Comparison of ENCODE assay signal across 7 mouse cellular contexts in genomic region chr6:115814104-115814503, GRCm38 (mm10). TPM values are rescaled to one million over a fixed set of nuclear protein-coding genes. Genes with fewer than 3 reads are reported as not detected.
DNase-seq lines count a peak whose midpoint lies in the region; ATAC-seq and TF ChIP-seq lines count a peak whose summit lies in the region.

No protein-coding gene starts in this region.

- H3K27me3 ChIP-seq in CH12.LX (replicated peaks): no peaks in the 10 kb centered on the region
- no peaks in the 10 kb centered on the region for H3K27me3 ChIP-seq in heart, adult 2 months (ENCODE audit: control insufficient read depth, insufficient read depth, low read length)
- H3K27me3 ChIP-seq in kidney, postnatal 0 days (ENCODE audit: insufficient read depth, low read length): no peaks in the 10 kb centered on the region
- no peaks in the 10 kb centered on the region for H3K27me3 ChIP-seq in lung, embryonic 14.5 days (ENCODE audit: insufficient read depth, low read length)

- H3K4me2 ChIP-seq in CH12.LX (ENCODE audit: insufficient read depth, low read depth, poor library complexity, severe bottlenecking): no peak overlapping the region
- no peak overlapping the region for H3K4me2 ChIP-seq in kidney, postnatal 0 days (ENCODE audit: low read length)
- no peak overlapping the region for H3K4me2 ChIP-seq in lung, embryonic 14.5 days

- H3K9me3 ChIP-seq in CH12.LX (replicated peaks; ENCODE audit: low read length): no peaks in the 10 kb centered on the region
- no peaks in the 10 kb centered on the region for H3K9me3 ChIP-seq in kidney, postnatal 0 days (replicated peaks; ENCODE audit: low read length)
- H3K9me3 ChIP-seq in lung, embryonic 14.5 days (ENCODE audit: low read depth, low read length): no peaks in the 10 kb centered on the region

- intact Hi-C loops in heart, adult 2 months (cut with DNase I): no loop called here

- DNase-seq in B cell, adult 2 months: peak; percentile 42 to 43
- DNase-seq in CH12.LX (ENCODE audit: extremely low read depth): peak; percentile 60
- DNase-seq in c-Kit-positive CD71-positive TER-119-positive erythroid progenitor cells, embryonic 14.5 days (ENCODE audit: low spot score): peak; percentile 68
- peak; percentile 67 to 79 for DNase-seq in heart, adult 2 months
- peak; percentile 78 for DNase-seq in kidney, postnatal 0 days (ENCODE audit: low spot score)
- DNase-seq in lung, embryonic 14.5 days: peak; percentile 79
- DNase-seq in right cerebral cortex, postnatal 36 days (ENCODE audit: low spot score in 2 of 2): peak; percentile 34

- H3K27ac ChIP-seq in CH12.LX (ENCODE audit: insufficient read depth, low read depth): no peak overlapping the region
- peak overlapping the region; percentile 65 for H3K27ac ChIP-seq in heart, adult 2 months
- no peak overlapping the region for H3K27ac ChIP-seq in kidney, postnatal 0 days
- H3K27ac ChIP-seq in lung, embryonic 14.5 days (ENCODE audit: low read depth): no peak overlapping the region

- no peak overlapping the region for H3K4me3 ChIP-seq in CH12.LX (replicated peaks in 1 of 3; ENCODE audit: low read depth in 2 of 3, low read length in 2 of 3, poor library complexity in 1 of 3)
- H3K4me3 ChIP-seq in heart, adult 2 months: no peak overlapping the region
- no peak overlapping the region for H3K4me3 ChIP-seq in kidney, postnatal 0 days (replicated peaks; ENCODE audit: low read depth, low read length)
- no peak overlapping the region for H3K4me3 ChIP-seq in lung, embryonic 14.5 days (ENCODE audit: low read depth, low read length)

- TF ChIP-seq EP300 in CH12.LX (IDR thresholded peaks at IDR 0.05; ENCODE audit: low read length): no peak
- peak; percentile 63; the same call in 1 of the 2 replicates for TF ChIP-seq EP300 in heart, adult 2 months (IDR thresholded peaks at IDR 0.05; ENCODE audit: insufficient read depth, low read depth, low read length)

- TF ChIP-seq POLR2A in CH12.LX (IDR thresholded peaks at IDR 0.05; ENCODE audit: low read depth, low read length): no peak
- TF ChIP-seq POLR2A in heart, adult 2 months (IDR thresholded peaks at IDR 0.05; ENCODE audit: insufficient read depth, low read depth, low read length): peak; percentile 45; the same call in 1 of the 2 replicates

- no peaks in the 10 kb centered on the region; the same call in 1 of the 2 replicates for H3K79me2 ChIP-seq in CH12.LX (replicated peaks; ENCODE audit: control insufficient read depth, extremely low read depth, insufficient read depth, poor library complexity, severe bottlenecking)
- no peaks in the 10 kb centered on the region for H3K79me2 ChIP-seq in heart, adult 2 months (replicated peaks; ENCODE audit: control insufficient read depth, insufficient read depth, low read length)

- H3K4me1 ChIP-seq in CH12.LX (ENCODE audit: control insufficient read depth in 1 of 2, insufficient read depth in 2 of 2): peaks cover 8 to 21% of the 10 kb centered on the region in 2 experiments
- H3K4me1 ChIP-seq in heart, adult 2 months (ENCODE audit: control insufficient read depth, insufficient read depth, low read length): peaks cover 4% of the 10 kb centered on the region; the same call in 1 of the 2 replicates
- no peaks in the 10 kb centered on the region for H3K4me1 ChIP-seq in kidney, postnatal 0 days (replicated peaks; ENCODE audit: insufficient read depth, low read length)
- H3K4me1 ChIP-seq in lung, embryonic 14.5 days (ENCODE audit: insufficient read depth): no peaks in the 10 kb centered on the region

- in situ Hi-C loops in CH12.LX (cut with MboI; ENCODE audit: low pct_ligation_motif_present, low pct_unique_long_range_greater_than_20kb, low sequenced_read_pairs): no loop called here

- TF ChIP-seq RAD21 in CH12.LX (IDR thresholded peaks at IDR 0.05; ENCODE audit: low read depth, low read length): peak; percentile 58

- peak; percentile 49; the same call in 1 of the 2 replicates for ATAC-seq in kidney, postnatal 0 days (replicated peaks; ENCODE audit: low FRiP score, low read depth)
- ATAC-seq in lung, embryonic 14.5 days (ENCODE audit: insufficient read depth): peak; percentile 25

- dilution Hi-C loops in CH12.LX (cut with MboI; ENCODE audit: extremely low pct_ligation_motif_present, extremely low pct_unique_long_range_greater_than_20kb, low sequenced_read_pairs): no loop called here

- H3K9ac ChIP-seq in CH12.LX (ENCODE audit: insufficient read depth, low read depth): no peak overlapping the region
- H3K9ac ChIP-seq in heart, adult 2 months (ENCODE audit: low read depth, low read length): no peak overlapping the region
- H3K9ac ChIP-seq in kidney, postnatal 0 days (ENCODE audit: low read depth, low read length): no peak overlapping the region
- no peak overlapping the region for H3K9ac ChIP-seq in lung, embryonic 14.5 days

- TF ChIP-seq CTCF in CH12.LX (conservative IDR thresholded peaks at IDR 0.05 in 1 of 2, IDR thresholded peaks at IDR 0.05 in 1 of 2; ENCODE audit: low read depth in 2 of 2, low read length in 2 of 2): peak; percentile 30 to 84; a peak in 3 of 4 replicates
- TF ChIP-seq CTCF in heart, adult 2 months (IDR thresholded peaks at IDR 0.05): peak; percentile 77
- peak; percentile 79 for TF ChIP-seq CTCF in kidney, postnatal 0 days (IDR thresholded peaks at IDR 0.05; ENCODE audit: low read depth)
- TF ChIP-seq CTCF in lung, embryonic 14.5 days (IDR thresholded peaks at IDR 0.05; ENCODE audit: low read depth): peak; percentile 68

- H3K36me3 ChIP-seq in CH12.LX (replicated peaks in 1 of 2; ENCODE audit: control insufficient read depth in 1 of 2, insufficient read depth in 1 of 2, low read length in 1 of 2): peaks cover 2 to 63% of the 10 kb centered on the region in 2 experiments
- no peaks in the 10 kb centered on the region for H3K36me3 ChIP-seq in heart, adult 2 months (ENCODE audit: control insufficient read depth, insufficient read depth, low read length)
- no peaks in the 10 kb centered on the region for H3K36me3 ChIP-seq in kidney, postnatal 0 days (ENCODE audit: insufficient read depth, low read length)
- H3K36me3 ChIP-seq in lung, embryonic 14.5 days (ENCODE audit: insufficient read depth): no peaks in the 10 kb centered on the region

- 24% methylated on average over 4 of the region's 4 CpGs for WGBS in heart, adult 2 months
- WGBS in kidney, postnatal 0 days: 33% methylated on average over 4 of the region's 4 CpGs
- 26% methylated on average over 4 of the region's 4 CpGs for WGBS in lung, embryonic 14.5 days

TF ChIP-seq in CH12.LX, 34 proteins besides CTCF, POLR2A, EP300 and RAD21 (continues in another document):
- TF ChIP-seq NRF1 (IDR thresholded peaks at IDR 0.05; ENCODE audit: low read depth, low read length): no peak
- TF ChIP-seq IRF4 (IDR thresholded peaks at IDR 0.05; ENCODE audit: low read depth, low read length): peak; percentile 18; the same call in 1 of the 2 replicates
- TF ChIP-seq NELFE (IDR thresholded peaks at IDR 0.05; ENCODE audit: low read depth, low read length): no peak
- TF ChIP-seq BHLHE40 (IDR thresholded peaks at IDR 0.05; ENCODE audit: low read depth, low read length): no peak
- no peak for TF ChIP-seq ETS1 (conservative IDR thresholded peaks at IDR 0.05; ENCODE audit: low read depth, low read length)
- TF ChIP-seq RCOR1 (conservative IDR thresholded peaks at IDR 0.05; ENCODE audit: low read depth, low read length): no peak
- 0 out of 2 replicates have a peak, but pooled peaks have one; percentile 17 for TF ChIP-seq TCF12 (IDR thresholded peaks at IDR 0.05; ENCODE audit: low read depth, low read length)
- TF ChIP-seq MYC (IDR thresholded peaks at IDR 0.05; ENCODE audit: low read depth, low read length): 0 out of 2 replicates have a peak, but pooled peaks have one; percentile 25

RNA-seq across cellular contexts. Expression of gene Rpl32, which starts 5.6 kb away (rescaled TPM):
- total RNA-seq in CH12.LX (2012; rRNA removed): 5,179 and 5,276 TPM in 2 replicates
- 7,033 and 7,473 TPM in 2 replicates for total RNA-seq in CH12.LX (2014; rRNA removed)
- 3,370 and 3,898 TPM in 2 replicates for polyA plus RNA-seq in CH12.LX (2012; ENCODE audit: insufficient read length, low read depth)
- total RNA-seq in heart, adult 2 months (2021): 100 to 1,000 TPM; 579 to 679 TPM
- 328 and 413 TPM in 2 replicates for polyA plus RNA-seq in heart, adult 2 months (2012; rRNA removed)
- polyA plus RNA-seq in kidney, postnatal 0 days (2015; fragmentation: Nextera tagmentation; extraction: Ambion mirVana): 2,857 and 3,220 TPM in 2 replicates
- polyA plus RNA-seq in lung, embryonic 14.5 days (2014; fragmentation: Nextera tagmentation; extraction: Ambion mirVana): 2,372 and 2,581 TPM in 2 replicates

RNA-seq across cellular contexts. Expression of gene Efcab12, which starts 24.1 kb away (rescaled TPM):
- 0.04 and 0.13 TPM in 2 replicates for total RNA-seq in CH12.LX (2012; rRNA removed)
- 0.08 and 0.12 TPM in 2 replicates for total RNA-seq in CH12.LX (2014; rRNA removed)
- 0.54 and 0.60 TPM in 2 replicates for polyA plus RNA-seq in CH12.LX (2012; ENCODE audit: insufficient read length, low read depth)
- total RNA-seq in heart, adult 2 months (2021): under 1 TPM; 0.16 to 0.26 TPM
- polyA plus RNA-seq in heart, adult 2 months (2012; rRNA removed): 0.06 and 0.14 TPM in 2 replicates
- polyA plus RNA-seq in kidney, postnatal 0 days (2015; fragmentation: Nextera tagmentation; extraction: Ambion mirVana): 2.5 and 3.0 TPM in 2 replicates
- polyA plus RNA-seq in lung, embryonic 14.5 days (2014; fragmentation: Nextera tagmentation; extraction: Ambion mirVana): 0.80 and 0.87 TPM in 2 replicates

RNA-seq across cellular contexts. Expression of gene Mbd4, which starts 39.1 kb away (rescaled TPM):
- total RNA-seq in CH12.LX (2012; rRNA removed): 6.8 and 7.3 TPM in 2 replicates
- total RNA-seq in CH12.LX (2014; rRNA removed): 11.3 and 12.2 TPM in 2 replicates
- 7.9 and 8.6 TPM in 2 replicates for polyA plus RNA-seq in CH12.LX (2012; ENCODE audit: insufficient read length, low read depth)
- 1 to 10 TPM in 1 of 2 experiments, under 1 TPM in 1; 0.93 to 1.5 TPM for total RNA-seq in heart, adult 2 months (2021)
- 1.2 and 1.5 TPM in 2 replicates for polyA plus RNA-seq in heart, adult 2 months (2012; rRNA removed)
- 10.9 TPM in 2 replicates for polyA plus RNA-seq in kidney, postnatal 0 days (2015; fragmentation: Nextera tagmentation; extraction: Ambion mirVana)
- polyA plus RNA-seq in lung, embryonic 14.5 days (2014; fragmentation: Nextera tagmentation; extraction: Ambion mirVana): 17.1 and 20.1 TPM in 2 replicates

RNA-seq across cellular contexts. Expression of gene Ift122, which starts 39.2 kb away (rescaled TPM):
- 8.8 and 14.1 TPM in 2 replicates for total RNA-seq in CH12.LX (2012; rRNA removed)
- total RNA-seq in CH12.LX (2014; rRNA removed): 5.9 and 7.9 TPM in 2 replicates
- 6.9 and 8.6 TPM in 2 replicates for polyA plus RNA-seq in CH12.LX (2012; ENCODE audit: insufficient read length, low read depth)
- total RNA-seq in heart, adult 2 months (2021): 1 to 10 TPM; 6.6 to 7.3 TPM
- 12.8 and 15.2 TPM in 2 replicates for polyA plus RNA-seq in heart, adult 2 months (2012; rRNA removed)
- 14.9 and 20.6 TPM in 2 replicates for polyA plus RNA-seq in kidney, postnatal 0 days (2015; fragmentation: Nextera tagmentation; extraction: Ambion mirVana)
- 22.2 and 25.6 TPM in 2 replicates for polyA plus RNA-seq in lung, embryonic 14.5 days (2014; fragmentation: Nextera tagmentation; extraction: Ambion mirVana)

RNA-seq across cellular contexts. Expression of gene Cand2, which starts 39.8 kb away (rescaled TPM):
- total RNA-seq in CH12.LX (2012; rRNA removed) (7.8 and 8.5 TPM in 2 replicates), CH12.LX (2014; rRNA removed) (3.6 and 3.9 TPM in 2 replicates)
- polyA plus RNA-seq in CH12.LX (2012; ENCODE audit: insufficient read length, low read depth): 14.2 and 17.1 TPM in 2 replicates
- 10 to 100 TPM; 69.3 to 77.2 TPM for total RNA-seq in heart, adult 2 months (2021)
- polyA plus RNA-seq in heart, adult 2 months (2012; rRNA removed): 59.0 and 68.4 TPM in 2 replicates
- polyA plus RNA-seq in kidney, postnatal 0 days (2015; fragmentation: Nextera tagmentation; extraction: Ambion mirVana): 10.4 and 12.1 TPM in 2 replicates
- polyA plus RNA-seq in lung, embryonic 14.5 days (2014; fragmentation: Nextera tagmentation; extraction: Ambion mirVana): 38.3 and 46.3 TPM in 2 replicates
